Mouse (Mus musculus) cerebellum, adult 2 months (tissue): ENCODE measurements around the gene Tepp. TPM values are rescaled to one million over a fixed set of nuclear protein-coding genes. Genes with fewer than 3 reads are reported as not detected.

Experiments used
- DNase-seq, 2 experiments: peaks; one replicate each; pipeline ENCODE4 v3.0.0; 2021
- H3K27ac ChIP-seq: fragments of 200-500 bp; 2 replicates; pipeline ENCODE4 v1.5.1; 2012; ENCODE audit warnings: low read length, control low read depth, inconsistent platforms; ENCODE audit not compliant: insufficient read depth
- H3K27me3 ChIP-seq: fragments of 200-500 bp; 2 replicates; pipeline ENCODE4 v1.6.1; 2012; ENCODE audit warnings: inconsistent platforms, mild to moderate bottlenecking, low read length, moderate library complexity; ENCODE audit not compliant: control insufficient read depth, insufficient read depth
- H3K4me1 ChIP-seq: fragments of 200-500 bp; 2 replicates; pipeline ENCODE4 v1.6.1; 2011; ENCODE audit warnings: low read length; ENCODE audit not compliant: control insufficient read depth, insufficient read depth
- H3K4me3 ChIP-seq: fragments of 200-500 bp; replicated peaks from 2 replicates; pipeline ENCODE3; 2011; ENCODE audit warnings: mild to moderate bottlenecking, low read depth, low read length, control low read depth; ENCODE audit not compliant: insufficient read depth
- CTCF ChIP-seq: fragments of 200-500 bp; IDR thresholded peaks from 2 replicates; pipeline ENCODE4 v1.5.1; 2011; ENCODE audit warnings: low read depth, mild to moderate bottlenecking, control low read depth, low read length, moderate library complexity, borderline replicate concordance; ENCODE audit not compliant: insufficient read depth
- POLR2A ChIP-seq: fragments of 200-500 bp; IDR thresholded peaks from 2 replicates; pipeline ENCODE4 v1.6.1; 2011; ENCODE audit warnings: low read length, control low read depth, borderline replicate concordance; ENCODE audit not compliant: insufficient read depth
- WGBS: fragments of 180-500 bp; shearing (Covaris S2); methylation state at CpG from one replicate; pipeline ENCODE4 v1.1.7; 2018; 5-methylcytosine and 5-hydroxymethylcytosine counted together
- polyA plus RNA-seq: library from polyadenylated mRNA; depleted of rRNA; stranded (reverse); fragments of >200 nt; gene quantifications from 2 replicates; pipeline ENCODE4 v1.2.3, GENCODE M21; 2012; rRNA removed

Tepp gene
- polyA plus RNA-seq, 1 experiment: 0.18 TPM

- no peaks in the 10 kb centered on the region; the same call in 1 of the 2 replicates for H3K4me1 ChIP-seq
- WGBS: 25% methylated on average over 7 of the region's 7 CpGs
- H3K27me3 ChIP-seq: no peaks in the 10 kb centered on the region
- no peak overlapping the region for H3K27ac ChIP-seq
- H3K4me3 ChIP-seq: no peak overlapping the region
- TF ChIP-seq CTCF: no peak
- no peak for DNase-seq
Measured at GRCm38 (mm10) chr8:95360181-95361015, 50.0 kb downstream of the Tepp start.

DNA sequence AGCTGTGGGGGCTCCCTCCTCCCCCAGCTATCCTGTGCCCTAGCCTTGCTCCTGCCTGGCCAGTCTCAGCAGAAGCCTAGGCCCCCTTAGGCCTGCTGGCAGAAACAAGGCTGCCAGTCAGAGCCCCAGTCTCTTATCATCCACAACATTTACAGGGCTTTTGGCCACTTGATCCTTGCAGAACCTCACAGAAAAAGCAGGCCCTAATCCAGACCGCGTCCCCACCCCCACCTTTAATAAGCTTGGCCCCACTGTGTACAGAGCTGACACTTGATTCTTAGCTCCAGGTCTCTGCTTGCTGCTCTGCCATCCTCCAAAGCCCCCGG lies 50.6 kb downstream of the Tepp start:
- WGBS: 71% methylated on average over 3 of the region's 3 CpGs
- no peaks in the 10 kb centered on the region; the same call in 1 of the 2 replicates for H3K4me1 ChIP-seq
- no peak for TF ChIP-seq CTCF
- no peak for TF ChIP-seq POLR2A
- no peak overlapping the region for H3K4me3 ChIP-seq
- no peak overlapping the region for H3K27ac ChIP-seq
- H3K27me3 ChIP-seq: no peaks in the 10 kb centered on the region
- no peak for DNase-seq

GRCm38 (mm10) chr8:95362272-95362671 lies 51.9 kb downstream of the Tepp start:
- Histone ChIP-seq H3K27ac (no peak overlapping the region), H3K4me1 (no peaks in the 10 kb centered on the region; the same call in 1 of the 2 replicates), H3K27me3 (no peaks in the 10 kb centered on the region), H3K4me3 (no peak overlapping the region)
- 79% methylated on average over 6 of the region's 6 CpGs for WGBS
- TF ChIP-seq POLR2A (no peak), CTCF (no peak)
- DNase-seq: no peak

DNA sequence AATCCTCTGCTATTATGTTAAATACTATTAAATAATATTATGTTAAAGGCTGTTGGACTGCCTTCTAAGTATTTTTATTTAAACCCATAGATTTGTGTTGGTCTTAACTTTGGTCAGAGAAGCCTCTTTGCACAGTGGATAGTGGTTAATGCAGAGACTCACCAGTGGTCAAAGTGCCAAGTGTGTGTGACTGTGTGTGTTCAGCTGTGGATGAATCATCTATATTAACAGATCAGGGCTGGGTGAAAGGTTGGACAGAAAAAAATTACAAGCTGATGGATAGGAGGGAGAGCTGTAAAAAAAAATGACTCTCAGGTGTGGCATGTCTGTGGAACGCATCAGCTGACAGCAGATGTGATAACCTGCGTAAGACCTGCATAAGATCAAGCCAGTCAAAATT lies 53.5 kb downstream of the Tepp start:
- Histone ChIP-seq H3K4me3 (no peak overlapping the region), H3K27ac (no peak overlapping the region), H3K4me1 (no peaks in the 10 kb centered on the region; the same call in 1 of the 2 replicates), H3K27me3 (no peaks in the 10 kb centered on the region)
- 98% methylated on average over 2 of the region's 2 CpGs for WGBS
- no peak for DNase-seq
- TF ChIP-seq CTCF: no peak
- no peak for TF ChIP-seq POLR2A

DNA sequence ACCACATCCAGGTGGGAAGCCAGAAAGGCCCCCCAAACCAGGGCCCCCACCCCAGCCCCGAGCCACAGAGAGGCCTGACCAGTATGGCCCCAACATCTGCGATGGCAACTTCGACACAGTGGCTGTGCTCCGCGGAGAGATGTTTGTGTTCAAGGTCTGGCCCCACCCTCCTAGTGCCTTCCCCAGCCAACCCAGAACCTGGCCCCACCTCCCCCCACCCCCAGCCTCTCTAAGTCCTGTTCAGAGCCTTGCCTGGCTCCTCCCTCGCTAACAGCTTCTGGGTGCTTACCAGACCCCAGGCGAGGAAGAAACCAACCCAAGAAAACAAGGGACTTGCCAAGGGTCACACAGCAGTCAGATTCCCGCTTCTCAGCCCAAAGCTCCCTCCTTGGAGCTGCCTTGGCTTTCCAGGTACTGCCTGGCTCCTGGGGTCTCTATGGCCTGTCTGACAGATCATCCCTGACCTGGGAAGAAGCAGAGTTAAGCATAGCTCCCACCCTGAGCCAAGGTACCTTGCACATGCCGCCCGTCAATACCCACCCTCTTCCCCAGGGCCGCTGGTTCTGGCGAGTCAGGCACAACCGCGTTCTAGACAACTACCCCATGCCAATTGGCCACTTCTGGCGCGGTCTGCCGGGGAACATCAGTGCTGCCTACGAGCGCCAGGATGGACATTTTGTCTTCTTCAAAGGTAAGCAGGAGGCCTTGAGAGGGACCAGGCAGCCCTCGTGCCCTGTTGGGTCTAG lies 59.4 kb downstream of the Tepp start:
- no peak for TF ChIP-seq POLR2A
- TF ChIP-seq CTCF: no peak
- Histone ChIP-seq H3K4me1 (no peaks in the 10 kb centered on the region), H3K27ac (no peak overlapping the region)

DNA sequence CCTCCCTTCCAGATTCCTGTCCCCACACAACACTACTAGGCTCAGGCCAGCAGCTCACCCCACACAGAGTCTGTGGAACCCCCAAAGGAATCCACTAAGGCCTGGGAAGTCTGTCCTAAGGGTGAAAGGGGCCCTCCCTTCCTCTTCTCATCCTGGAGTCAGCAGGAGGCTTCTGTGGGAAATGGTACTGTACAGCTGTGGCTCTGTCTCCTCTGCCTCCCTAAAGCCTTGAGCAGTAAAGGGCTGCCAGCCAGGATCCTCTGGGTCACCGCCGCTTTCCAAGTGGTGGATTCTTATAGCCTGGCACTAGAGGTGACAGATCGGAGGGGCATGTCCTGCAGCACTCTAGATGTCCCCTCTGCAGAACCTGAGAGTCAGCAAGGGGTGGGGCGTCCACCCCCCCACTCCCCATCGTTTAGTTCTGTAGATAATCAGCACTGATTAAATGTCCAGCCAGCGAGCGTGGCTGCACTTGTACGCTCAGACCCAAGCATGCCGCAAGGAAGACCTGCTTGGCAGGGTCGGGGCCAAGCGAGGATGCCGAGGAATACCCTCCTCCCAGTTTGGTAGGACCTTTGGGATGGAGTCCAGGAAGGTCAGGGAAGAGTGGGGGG lies 63.1 kb downstream of the Tepp start:
- Histone ChIP-seq H3K27ac (no peak overlapping the region), H3K27me3 (no peaks in the 10 kb centered on the region), H3K4me3 (no peak overlapping the region), H3K4me1 (no peaks in the 10 kb centered on the region; the same call in 1 of the 2 replicates)
- DNase-seq: no peak
- TF ChIP-seq POLR2A (no peak), CTCF (no peak)
- WGBS: 71% methylated on average over 12 of the region's 12 CpGs

More for the DNA sequence above, 59.4 kb downstream of the Tepp start:
- Histone ChIP-seq H3K27me3 (no peaks in the 10 kb centered on the region), H3K4me3 (no peak overlapping the region)
- WGBS: 58% methylated on average over 20 of the region's 20 CpGs
- no peak for DNase-seq

DNA sequence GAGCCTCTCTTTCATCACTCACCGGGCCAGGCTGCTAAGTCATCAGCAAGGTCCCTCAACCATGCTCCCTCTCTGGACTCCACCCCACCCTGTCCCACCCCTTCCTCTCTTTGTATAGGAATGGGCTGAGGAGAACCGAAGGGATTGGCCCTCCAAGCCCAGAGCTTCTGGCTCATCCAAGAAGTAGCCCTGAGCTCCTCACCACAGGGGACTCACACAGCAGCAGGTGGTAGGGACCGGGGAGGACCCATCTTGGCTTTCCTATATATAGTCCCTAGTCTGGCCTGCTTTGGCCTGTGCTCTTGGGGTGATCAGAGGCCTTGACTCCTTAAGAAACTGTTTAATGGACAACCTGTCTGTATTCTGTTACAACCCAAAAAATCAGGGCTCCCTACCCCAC lies 64.1 kb downstream of the Tepp start:
- WGBS: 68% methylated on average over 3 of the region's 3 CpGs
- no peaks in the 10 kb centered on the region for H3K27me3 ChIP-seq
- H3K4me3 ChIP-seq: no peak overlapping the region
- no peak overlapping the region for H3K27ac ChIP-seq
- no peaks in the 10 kb centered on the region; the same call in 1 of the 2 replicates for H3K4me1 ChIP-seq
- TF ChIP-seq CTCF (no peak), POLR2A (no peak)
- DNase-seq: no peak

DNA sequence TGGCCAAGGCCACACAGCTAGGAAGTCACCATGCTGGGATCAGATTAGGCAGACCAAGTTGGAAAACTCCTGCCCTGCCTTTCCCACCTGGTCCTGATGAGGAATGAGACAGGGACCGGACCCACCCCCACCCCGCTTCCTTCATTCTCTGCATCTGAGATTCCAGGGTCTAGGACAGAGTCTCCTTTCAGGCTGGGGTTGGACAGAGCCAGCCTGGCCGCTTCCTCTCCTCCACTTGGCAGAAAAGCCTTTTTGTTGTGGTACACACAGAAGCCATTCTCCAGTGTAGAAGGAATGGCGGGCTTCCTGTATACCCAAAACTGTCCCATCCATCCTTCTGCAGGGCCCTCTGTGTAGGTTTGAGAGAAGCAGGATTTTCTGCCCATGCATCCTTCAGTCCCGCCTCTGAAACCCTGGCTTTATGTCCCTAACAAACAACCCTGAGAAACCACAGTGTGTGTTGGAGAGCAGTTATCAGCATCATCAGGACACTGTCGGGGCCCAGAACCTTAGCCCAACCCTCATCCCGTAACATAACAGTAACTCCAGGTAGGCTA lies 65.1 kb downstream of the Tepp start:
- TF ChIP-seq CTCF (no peak), POLR2A (no peak)
- Histone ChIP-seq H3K27ac (no peak overlapping the region), H3K4me3 (no peak overlapping the region), H3K27me3 (no peaks in the 10 kb centered on the region), H3K4me1 (no peaks in the 10 kb centered on the region; the same call in 1 of the 2 replicates)
- DNase-seq: no peak
- 83% methylated on average over 7 of the region's 7 CpGs for WGBS

Other genes starting within 250 kb of the Tepp start
- 53.0 and 54.0 TPM in 2 replicates for gene Katnb1, start 229.4 kb upstream of the Tepp start, polyA plus RNA-seq
- gene Kifc3, start 107.8 kb upstream of the Tepp start, polyA plus RNA-seq: 49.9 and 56.8 TPM in 2 replicates
- 0.41 and 0.54 TPM in 2 replicates for gene Cngb1, start 4.0 kb upstream of the Tepp start, polyA plus RNA-seq
- gene Zfp319, start 21.4 kb downstream of the Tepp start, polyA plus RNA-seq: 11.0 and 11.6 TPM in 2 replicates
- 12.4 and 14.2 TPM in 2 replicates for gene Usb1, start 21.7 kb downstream of the Tepp start, polyA plus RNA-seq
- 10.6 and 12.1 TPM in 2 replicates for gene Mmp15, start 41.7 kb downstream of the Tepp start, polyA plus RNA-seq
- 76.0 and 76.1 TPM in 2 replicates for gene Cfap20, start 124.3 kb downstream of the Tepp start, polyA plus RNA-seq
- 37.6 and 38.2 TPM in 2 replicates for gene Csnk2a2, start 179.5 kb downstream of the Tepp start, polyA plus RNA-seq
- 1.1 and 1.2 TPM in 2 replicates for gene Ccdc113, start 223.5 kb downstream of the Tepp start, polyA plus RNA-seq